Mouse (Mus musculus): Measurements from ENCODE around the gene Casz1. TPM values are rescaled to one million over a fixed set of nuclear protein-coding genes. Genes with fewer than 3 reads are reported as not detected.

Casz1 gene
- 3.7 and 3.9 TPM in 2 replicates for polyA plus RNA-seq (2016; fragmentation: Nextera tagmentation; extraction: Ambion mirVana)

DNA sequence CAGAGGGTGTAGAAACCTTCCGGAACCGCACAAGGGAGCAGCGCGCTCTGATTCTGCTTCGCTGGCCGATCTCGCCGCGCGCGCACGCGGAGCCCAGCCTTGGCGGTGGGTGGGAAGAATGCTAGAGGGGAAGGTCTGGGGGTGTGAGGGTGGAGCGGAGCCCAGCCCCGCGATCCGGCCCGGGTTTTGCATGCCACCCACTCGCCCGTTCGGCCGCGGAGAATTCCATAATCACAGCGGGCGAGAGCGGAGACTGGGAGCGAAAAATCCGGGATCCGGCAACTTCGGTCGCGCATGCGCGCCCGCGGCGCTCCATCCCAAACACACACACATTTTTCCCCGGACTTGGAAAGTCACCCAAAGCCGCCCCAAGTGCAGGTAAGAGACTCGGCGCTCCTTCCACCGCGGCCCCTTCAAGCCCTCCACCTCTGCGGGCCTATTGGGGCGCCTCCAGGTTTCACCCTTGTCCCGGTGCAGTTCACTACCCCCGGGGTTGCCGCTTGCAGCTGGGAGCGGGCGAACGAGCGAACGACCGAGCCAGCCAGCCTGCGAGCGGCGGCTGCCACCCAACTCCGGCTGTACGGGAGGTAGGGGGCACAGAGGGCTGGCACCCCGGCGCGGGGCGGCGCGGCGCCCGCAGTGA is at the start of gene Casz1:
Gene Casz1 (plus strand): TSS at position 293 of the 643 bp plus-strand sequence.
- peaks cover 57% of the 10 kb centered on the region for H3K4me1 ChIP-seq
- peak within 1 kb of the TSS; percentile 76 for H3K4me3 ChIP-seq
- H3K27ac ChIP-seq (replicated peaks), result peak within 1 kb of the TSS; percentile 70
- peaks cover 99% of the 10 kb centered on the region for H3K27me3 ChIP-seq (replicated peaks; ENCODE audit: low read depth, poor library complexity, severe bottlenecking)
- no peaks in the 10 kb centered on the region for H3K9me3 ChIP-seq
- no peaks in the 10 kb centered on the region for H3K36me3 ChIP-seq (replicated peaks)
- WGBS, result under 1% methylated on average over 68 of the region's 68 CpGs
- DNase-seq (ENCODE audit: low spot score), result peak; percentile 94

DNA sequence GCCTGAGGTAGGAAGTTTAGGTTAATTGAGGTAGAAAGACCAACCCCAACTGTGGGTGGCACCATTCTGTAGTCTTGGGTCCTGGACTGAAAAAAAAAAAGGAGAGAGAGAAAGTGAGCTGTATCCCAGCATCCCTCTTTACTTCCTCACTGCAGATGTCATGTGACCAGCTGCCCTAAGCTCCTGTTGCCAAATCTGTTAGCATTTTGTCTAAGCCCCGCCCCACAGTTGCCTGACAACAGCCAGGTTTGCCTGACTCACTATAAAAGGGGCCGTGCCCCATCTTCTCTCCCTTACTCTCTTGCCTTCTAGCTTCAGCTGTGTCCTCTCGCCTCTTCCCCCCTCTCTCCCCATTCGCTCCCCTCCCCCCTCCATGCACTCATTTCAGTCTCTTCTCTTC is 45.4 kb upstream of the Casz1 start:
- 34% methylated on average over 4 of the region's 4 CpGs for WGBS
- no peak overlapping the region for H3K4me3 ChIP-seq
- DNase-seq (ENCODE audit: low spot score), result peak; percentile 52

DNA sequence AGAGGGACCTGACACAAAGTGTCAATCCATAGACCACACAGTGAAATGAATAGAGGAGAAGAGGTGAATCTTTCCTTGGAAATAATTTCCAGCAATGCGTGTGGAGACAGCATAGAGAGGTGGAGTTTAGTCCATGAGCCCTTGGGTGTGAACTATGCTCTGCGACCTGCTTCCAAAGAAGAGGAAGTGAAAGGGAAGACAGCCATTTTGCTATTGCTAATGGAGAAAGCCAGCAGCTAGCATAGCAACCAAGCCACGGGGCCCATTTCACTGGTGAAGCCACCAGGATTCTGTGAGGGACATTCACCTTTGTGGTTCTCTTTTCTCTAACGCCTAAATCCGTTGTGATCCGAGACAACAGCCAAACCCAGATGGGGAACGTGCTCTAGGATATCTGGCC is 44.1 kb upstream of the Casz1 start:
- H3K4me1 ChIP-seq, result peaks cover 7% of the 10 kb centered on the region
- no peak overlapping the region for H3K4me3 ChIP-seq
- no peaks in the 10 kb centered on the region for H3K27me3 ChIP-seq (replicated peaks; ENCODE audit: low read depth, poor library complexity, severe bottlenecking)
- no peak overlapping the region for H3K27ac ChIP-seq (replicated peaks)
- DNase-seq (ENCODE audit: low spot score), result no peak
- WGBS, result 88% methylated on average over 7 of the region's 7 CpGs
- no peaks in the 10 kb centered on the region for H3K9me3 ChIP-seq
- H3K36me3 ChIP-seq (replicated peaks), result no peaks in the 10 kb centered on the region

More for the DNA sequence above, 45.4 kb upstream of the Casz1 start:
- Histone ChIP-seq H3K36me3 (replicated peaks) (no peaks in the 10 kb centered on the region), H3K4me1 (peaks cover 9% of the 10 kb centered on the region), H3K9me3 (no peaks in the 10 kb centered on the region), H3K27ac (replicated peaks) (0 out of 2 replicates have a peak overlapping the region, but pooled peaks have one; percentile 24), H3K27me3 (replicated peaks; ENCODE audit: low read depth, poor library complexity, severe bottlenecking) (0 out of 2 replicates have a peak, but pooled peaks cover under 1% of the 10 kb centered on the region)

DNA sequence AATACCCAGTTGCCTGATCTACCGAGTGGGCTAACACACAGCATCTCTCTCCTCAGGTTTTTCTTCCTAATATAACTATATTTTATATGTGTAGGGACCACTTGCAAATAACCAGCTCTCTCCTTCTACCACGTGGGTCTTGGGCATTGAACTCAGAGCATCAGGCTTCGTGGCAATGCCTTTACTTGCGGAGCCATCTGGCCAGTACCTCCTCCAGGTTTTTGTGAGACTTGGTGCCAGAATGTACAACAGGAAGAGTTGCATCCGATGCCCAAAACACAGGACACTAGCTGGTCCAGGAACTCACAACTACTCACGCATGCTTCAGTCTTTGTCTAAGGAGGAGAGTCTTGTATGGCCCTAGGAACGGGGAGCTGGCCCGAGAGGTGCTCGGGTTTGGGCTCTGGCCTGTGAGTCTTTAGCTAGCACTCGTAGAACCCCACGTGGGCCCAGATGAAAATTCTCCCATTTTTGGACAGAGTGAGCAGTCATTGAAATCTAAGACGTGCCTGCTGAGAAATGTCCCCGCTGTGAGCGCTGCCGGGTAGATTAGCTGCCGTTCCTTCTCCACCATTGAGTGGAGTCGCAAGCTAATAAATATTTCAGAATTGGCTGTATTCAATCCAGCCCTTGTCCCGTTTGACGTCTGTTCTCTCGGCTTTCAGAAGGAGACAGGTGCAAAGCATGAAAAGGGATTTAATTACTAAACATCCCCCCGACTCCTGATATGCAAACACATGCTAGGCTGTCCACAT is 38.0 kb upstream of the Casz1 start:
- H3K4me1 ChIP-seq, result peaks cover 48% of the 10 kb centered on the region
- H3K9me3 ChIP-seq, result no peaks in the 10 kb centered on the region
- no peak overlapping the region for H3K27ac ChIP-seq (replicated peaks)
- H3K27me3 ChIP-seq (replicated peaks; ENCODE audit: low read depth, poor library complexity, severe bottlenecking), result peaks cover 40% of the 10 kb centered on the region
- 74% methylated on average over 21 of the region's 21 CpGs for WGBS
- no peak for DNase-seq (ENCODE audit: low spot score)
- no peaks in the 10 kb centered on the region for H3K36me3 ChIP-seq (replicated peaks)
- H3K4me3 ChIP-seq, result no peak overlapping the region

DNA sequence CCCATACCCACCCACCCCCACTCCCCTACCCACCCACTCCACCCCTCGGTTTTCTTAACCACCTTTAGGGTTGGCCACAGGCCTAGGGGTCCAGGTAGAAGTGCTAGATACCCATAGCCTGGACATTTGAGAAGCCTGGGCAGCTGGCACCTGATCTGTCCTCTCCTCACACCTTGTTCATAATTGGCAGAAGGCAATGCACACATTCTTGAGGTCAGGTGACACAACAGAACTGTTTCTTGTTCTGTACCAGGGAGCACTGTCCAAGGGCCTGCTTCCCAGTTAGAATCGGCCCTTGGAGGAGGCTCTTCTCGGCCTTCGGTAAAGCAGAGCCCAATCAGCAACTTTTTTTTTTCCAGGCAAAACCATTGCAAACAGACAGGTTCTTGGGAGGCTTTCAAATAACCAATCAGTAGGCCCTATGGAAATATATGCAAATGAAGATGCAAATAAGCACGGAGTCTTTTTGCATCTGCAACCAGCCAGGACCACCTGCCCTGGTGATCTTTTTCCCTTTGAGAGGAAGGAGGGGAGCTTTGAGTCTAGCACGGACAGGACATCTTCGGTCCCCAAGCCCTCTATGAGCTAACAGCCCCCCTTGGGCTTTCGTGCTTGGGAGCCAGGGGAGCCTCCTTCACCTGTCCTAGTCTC is 36.4 kb upstream of the Casz1 start:
- H3K27ac ChIP-seq (replicated peaks), result no peak overlapping the region
- WGBS, result 46% methylated on average over 8 of the region's 8 CpGs
- DNase-seq (ENCODE audit: low spot score), result no peak
- no peaks in the 10 kb centered on the region for H3K9me3 ChIP-seq
- H3K36me3 ChIP-seq (replicated peaks), result no peaks in the 10 kb centered on the region
- H3K4me1 ChIP-seq, result peaks cover 56% of the 10 kb centered on the region
- peaks cover 56% of the 10 kb centered on the region for H3K27me3 ChIP-seq (replicated peaks; ENCODE audit: low read depth, poor library complexity, severe bottlenecking)
- no peak overlapping the region for H3K4me3 ChIP-seq

DNA sequence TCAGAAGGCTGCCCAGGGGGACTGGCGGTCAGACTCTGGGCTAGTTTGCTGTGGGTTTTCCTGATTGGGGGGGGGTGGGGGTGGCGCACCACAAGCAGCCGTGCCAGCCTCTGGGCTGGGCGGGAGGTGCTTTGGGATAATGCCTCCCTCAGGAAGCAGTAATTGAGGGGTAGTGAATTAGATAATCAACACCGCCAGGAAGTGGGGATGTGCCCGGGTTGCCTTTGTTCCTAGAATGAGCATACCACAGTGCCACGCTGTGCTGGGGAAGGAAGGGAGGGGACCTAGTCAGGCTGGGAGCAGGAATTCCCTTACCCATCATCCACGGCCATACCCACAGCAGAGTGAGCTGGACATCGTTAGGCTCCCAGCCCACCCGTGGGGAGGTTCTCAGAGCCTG is 35.6 kb upstream of the Casz1 start:
- Histone ChIP-seq H3K27me3 (replicated peaks; ENCODE audit: low read depth, poor library complexity, severe bottlenecking) (peaks cover 64% of the 10 kb centered on the region), H3K36me3 (replicated peaks) (no peaks in the 10 kb centered on the region), H3K9me3 (no peaks in the 10 kb centered on the region), H3K4me1 (peaks cover 56% of the 10 kb centered on the region), H3K4me3 (no peak overlapping the region), H3K27ac (replicated peaks) (0 out of 2 replicates have a peak overlapping the region, but pooled peaks have one; percentile 5)
- DNase-seq (ENCODE audit: low spot score), result no peak
- WGBS, result 73% methylated on average over 10 of the region's 10 CpGs

DNA sequence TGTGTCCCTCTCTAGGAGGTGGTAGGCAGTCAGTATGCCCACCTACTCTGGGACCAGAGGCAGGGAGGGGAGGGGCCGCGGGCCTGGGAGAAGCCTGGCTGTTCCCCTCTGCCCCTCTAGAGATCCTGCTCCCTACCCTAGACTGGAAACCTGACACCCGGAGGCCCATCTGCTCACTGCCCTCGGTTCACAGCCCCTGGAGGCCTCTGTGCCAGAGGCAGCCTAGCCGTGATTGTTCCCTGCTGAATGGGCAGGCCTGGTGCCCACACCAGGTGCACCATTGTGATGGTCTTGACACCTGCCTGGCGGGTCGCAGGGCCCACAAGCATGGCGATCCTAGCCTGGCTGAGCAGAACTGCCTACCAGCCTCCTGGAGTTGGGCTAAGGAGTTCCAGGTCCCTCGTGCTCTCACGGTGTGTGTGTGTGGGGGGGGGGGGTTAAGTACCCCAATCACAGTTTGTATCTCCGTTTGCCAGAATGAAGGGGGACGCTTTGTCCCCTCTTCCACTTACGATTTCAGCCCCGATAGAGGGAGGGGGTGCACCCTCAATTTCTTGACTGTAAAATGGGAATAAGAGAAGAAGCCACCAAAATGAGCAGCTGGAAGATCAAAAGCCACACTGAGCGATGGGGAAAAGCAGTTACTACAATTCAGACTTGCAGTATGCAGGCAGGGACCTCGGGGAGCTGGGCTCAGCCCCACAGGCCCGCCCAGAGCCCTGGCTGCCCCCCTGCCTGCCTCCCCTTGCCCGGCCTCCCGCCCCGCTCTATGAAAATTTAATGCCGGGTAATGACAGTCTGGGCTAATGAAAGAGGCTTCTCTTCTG is 33.4 kb upstream of the Casz1 start:
- 2% methylated on average over 21 of the region's 21 CpGs for WGBS

DNA sequence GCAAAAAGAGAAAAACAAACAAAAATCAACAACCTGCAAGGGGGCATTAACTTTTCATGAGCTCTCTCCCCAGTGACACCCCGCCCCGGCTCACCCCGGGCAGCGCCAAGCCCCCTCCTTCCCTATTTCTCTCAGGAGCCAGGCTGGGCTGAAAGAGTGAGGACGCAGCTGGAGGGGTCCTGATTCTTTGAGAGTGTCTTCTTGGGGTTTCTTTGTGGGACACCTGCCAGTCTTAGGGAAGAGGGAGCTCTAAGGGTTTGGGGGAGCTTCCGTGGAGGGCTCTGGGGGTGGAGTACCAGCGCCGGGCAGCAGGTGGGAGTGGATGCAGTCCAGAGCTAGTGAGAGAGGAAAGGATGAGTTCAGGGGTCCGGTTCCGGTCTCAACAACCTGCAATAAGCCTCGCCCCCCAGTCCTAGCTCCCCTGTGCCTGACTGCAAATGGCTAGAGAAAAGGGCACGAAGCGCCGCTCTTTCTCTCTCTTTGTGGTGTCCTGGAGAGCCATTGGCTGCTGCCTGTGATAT is 32.8 kb upstream of the Casz1 start:
- Histone ChIP-seq H3K4me1 (peaks cover 45% of the 10 kb centered on the region), H3K9me3 (no peaks in the 10 kb centered on the region), H3K36me3 (replicated peaks) (no peaks in the 10 kb centered on the region), H3K4me3 (peak overlapping the region; percentile 29), H3K27me3 (replicated peaks; ENCODE audit: low read depth, poor library complexity, severe bottlenecking) (peaks cover 89% of the 10 kb centered on the region), H3K27ac (replicated peaks) (0 out of 2 replicates have a peak overlapping the region, but pooled peaks have one; percentile 11)
- WGBS, result 2% methylated on average over 14 of the region's 14 CpGs
- peak; percentile 46 for DNase-seq (ENCODE audit: low spot score)

More for the DNA sequence above, 33.4 kb upstream of the Casz1 start:
- no peaks in the 10 kb centered on the region for H3K36me3 ChIP-seq (replicated peaks)
- peak; percentile 80 for DNase-seq (ENCODE audit: low spot score)
- peaks cover 86% of the 10 kb centered on the region for H3K27me3 ChIP-seq (replicated peaks; ENCODE audit: low read depth, poor library complexity, severe bottlenecking)
- H3K9me3 ChIP-seq, result no peaks in the 10 kb centered on the region
- peak overlapping the region; percentile 32 for H3K27ac ChIP-seq (replicated peaks)
- H3K4me1 ChIP-seq, result peaks cover 52% of the 10 kb centered on the region
- H3K4me3 ChIP-seq, result peak overlapping the region; percentile 29

DNA sequence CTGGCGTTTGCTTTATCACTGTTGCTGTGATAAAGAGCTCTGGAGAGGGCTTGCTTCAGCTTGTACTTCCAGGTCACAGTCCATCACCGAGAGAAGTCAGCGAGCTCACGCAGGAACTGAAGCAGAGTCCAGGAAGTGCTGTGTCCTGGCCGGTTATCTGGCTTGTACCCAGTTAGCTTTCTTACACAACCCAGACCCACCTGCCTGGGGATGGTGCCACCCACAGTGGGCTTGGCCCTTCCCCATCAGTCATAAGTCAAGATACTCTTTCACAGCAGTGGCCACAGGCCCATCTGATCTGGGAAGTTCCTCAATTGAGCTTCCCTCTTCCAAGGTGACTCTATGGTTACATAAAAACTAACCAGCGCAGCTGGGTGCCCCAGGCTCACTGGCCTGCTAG is 31.6 kb upstream of the Casz1 start:
- Histone ChIP-seq H3K27ac (replicated peaks) (no peak overlapping the region), H3K4me1 (peaks cover 38% of the 10 kb centered on the region), H3K4me3 (no peak overlapping the region), H3K27me3 (replicated peaks; ENCODE audit: low read depth, poor library complexity, severe bottlenecking) (peaks cover 93% of the 10 kb centered on the region), H3K36me3 (replicated peaks) (no peaks in the 10 kb centered on the region), H3K9me3 (no peaks in the 10 kb centered on the region)
- no peak for DNase-seq (ENCODE audit: low spot score)
- WGBS, result 73% methylated on average over 6 of the region's 6 CpGs

DNA sequence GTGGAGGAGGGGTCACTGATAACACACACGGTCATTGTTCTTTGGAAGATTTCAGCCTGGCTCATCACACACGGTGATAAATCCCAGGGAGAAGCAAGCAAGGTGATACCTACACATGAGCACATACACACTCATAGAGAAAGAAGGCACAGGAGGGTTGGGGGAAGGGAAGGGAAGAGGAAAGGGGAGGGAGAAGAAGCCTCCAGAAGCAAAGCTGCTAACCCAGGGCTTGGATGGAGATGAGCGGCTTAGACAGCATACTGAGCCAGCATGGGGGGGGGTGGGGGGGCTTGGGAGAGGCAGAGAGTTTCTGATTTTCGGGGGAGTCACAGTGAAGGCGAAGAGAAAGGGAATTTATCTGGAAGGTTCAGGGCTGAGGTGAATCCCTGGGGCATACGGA is 30.2 kb upstream of the Casz1 start:
- no peaks in the 10 kb centered on the region for H3K9me3 ChIP-seq
- H3K4me3 ChIP-seq, result no peak overlapping the region
- DNase-seq (ENCODE audit: low spot score), result no peak
- peaks cover 99% of the 10 kb centered on the region for H3K27me3 ChIP-seq (replicated peaks; ENCODE audit: low read depth, poor library complexity, severe bottlenecking)
- peaks cover 29% of the 10 kb centered on the region for H3K4me1 ChIP-seq
- H3K36me3 ChIP-seq (replicated peaks), result no peaks in the 10 kb centered on the region
- WGBS, result 80% methylated on average over 6 of the region's 6 CpGs
- no peak overlapping the region for H3K27ac ChIP-seq (replicated peaks)

DNA sequence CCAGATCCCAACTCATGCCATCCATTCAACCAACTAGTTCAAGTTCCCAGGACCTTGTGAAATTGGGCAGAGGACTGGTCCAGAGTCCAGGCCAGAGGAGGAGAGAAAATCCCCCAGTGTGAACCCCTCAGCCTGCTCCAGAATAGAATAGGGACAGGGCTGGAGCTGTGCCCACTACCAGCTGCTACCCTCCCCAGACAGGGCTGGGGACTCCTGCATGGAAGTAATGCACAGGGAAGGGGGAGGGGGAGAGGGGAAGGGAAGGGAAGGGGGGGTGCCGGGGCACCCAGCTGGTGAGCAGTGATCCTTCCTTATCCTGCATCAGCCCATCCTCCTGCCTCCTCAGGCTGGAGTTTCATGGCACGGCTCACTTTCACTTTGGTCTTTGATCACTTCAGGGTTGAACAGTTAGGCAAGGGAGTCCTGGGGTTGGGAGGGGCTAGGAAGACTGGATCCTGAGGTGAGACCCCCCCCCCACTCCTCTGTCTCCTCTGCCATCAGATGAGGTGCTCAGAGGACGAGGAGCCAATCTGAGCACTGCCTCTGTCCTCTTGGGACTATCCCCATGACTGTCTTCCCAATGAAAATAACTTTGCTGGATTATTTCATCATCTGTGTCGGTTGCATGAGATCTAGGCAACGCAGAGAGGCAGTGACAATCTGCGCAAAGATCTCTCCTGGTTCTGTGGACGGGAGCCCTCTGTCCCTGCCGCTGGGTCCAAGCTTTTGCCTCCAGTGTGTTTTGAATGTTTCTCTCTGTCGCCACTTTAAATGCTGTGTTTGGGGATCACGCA is 28.6 kb upstream of the Casz1 start:
- 58% methylated on average over 10 of the region's 10 CpGs for WGBS
- no peak overlapping the region for H3K27ac ChIP-seq (replicated peaks)
- H3K27me3 ChIP-seq (replicated peaks; ENCODE audit: low read depth, poor library complexity, severe bottlenecking), result peaks cover 96% of the 10 kb centered on the region
- no peaks in the 10 kb centered on the region for H3K36me3 ChIP-seq (replicated peaks)
- DNase-seq (ENCODE audit: low spot score), result no peak
- no peaks in the 10 kb centered on the region for H3K9me3 ChIP-seq
- peaks cover 26% of the 10 kb centered on the region for H3K4me1 ChIP-seq
- H3K4me3 ChIP-seq, result no peak overlapping the region

Measured in embryonic facial prominence, embryonic 10.5 days (tissue).